Mouse (Mus musculus): ENCODE data around the gene Olfr610.
"Not testable (repeated sequence)": the region's sequence is repeated elsewhere in the genome, so short reads cannot be mapped to it uniquely, and the experiment has no call there.

Olfr610 gene

DNA sequence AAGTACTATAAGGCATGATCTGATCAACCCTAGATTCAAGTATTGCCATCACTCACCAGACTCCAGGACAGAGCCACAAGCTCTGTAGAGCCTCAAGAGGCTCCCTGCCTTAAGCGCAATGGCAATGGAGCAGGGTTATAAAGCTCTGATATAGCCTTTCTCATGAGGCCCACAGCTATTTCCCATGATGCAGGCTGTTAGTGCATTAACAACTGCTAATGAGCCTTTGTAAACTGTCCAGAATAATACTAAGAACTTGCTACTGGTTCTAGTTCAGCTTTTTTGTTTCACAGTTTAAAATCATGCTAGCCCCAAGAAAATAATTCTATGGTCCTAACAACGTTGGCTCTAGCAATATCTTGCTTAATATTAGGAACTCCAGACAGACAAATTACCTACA is at the start of gene Olfr610:
Gene Olfr610 (minus strand): TSS at position 101 of the 400 bp plus-strand sequence.
- CTCF ChIA-PET, result no interaction called here

DNA sequence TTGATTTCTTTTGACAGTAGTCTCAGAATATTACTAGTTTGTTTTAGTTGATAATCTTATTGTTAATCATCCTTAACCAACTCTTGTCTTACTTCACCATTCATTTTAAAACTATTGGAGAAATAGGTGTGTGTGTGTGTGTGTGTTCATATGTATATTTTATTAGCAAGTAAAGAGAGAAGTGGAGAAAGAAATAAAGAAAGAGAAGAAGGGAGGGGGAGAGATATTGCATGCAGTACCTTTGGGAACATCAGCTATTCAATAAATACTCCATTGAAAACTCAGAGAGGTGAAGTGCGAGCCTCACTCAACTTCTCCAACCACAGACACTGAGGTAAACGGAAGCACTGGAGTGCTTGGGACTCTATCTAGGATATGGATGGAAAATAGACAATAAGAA is 43.9 kb upstream of the Olfr610 start, which contains the start of gene Olfr615:
Gene Olfr615 (plus strand): TSS at position 301 of the 400 bp plus-strand sequence.
- CTCF ChIA-PET, result no interaction called here

- CTCF ChIA-PET, result no interaction called here
These were observed 35.9 kb upstream of the Olfr610 start, which contains the start of gene Olfr613 for GRCm38 (mm10) chr7:103547774-103548173. Gene Olfr613 (plus strand): TSS chr7:103548074.

DNA sequence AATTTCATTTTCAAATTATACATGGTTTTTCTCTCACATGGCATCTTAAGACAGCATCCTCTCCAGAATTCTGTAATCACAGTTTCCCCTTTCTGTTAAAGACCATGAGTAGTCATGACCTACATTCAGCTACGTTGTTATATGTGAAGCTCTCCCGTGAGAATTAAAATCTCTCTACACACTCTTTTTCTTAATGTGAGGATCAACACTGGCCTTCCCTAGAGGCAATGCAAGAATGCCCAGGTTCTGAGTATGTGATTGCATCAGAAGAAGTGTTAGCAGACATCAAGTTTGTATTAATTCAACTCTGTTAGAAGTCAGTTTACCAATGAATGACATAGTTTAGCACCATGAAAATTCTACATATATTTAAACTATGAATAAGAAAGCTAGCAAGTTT is 30.7 kb upstream of the Olfr610 start, which contains the start of gene Olfr612:
Gene Olfr612 (minus strand): TSS at position 101 of the 400 bp plus-strand sequence.
- CTCF ChIA-PET, result not testable (repeated sequence)

- CTCF ChIA-PET, result not testable (repeated sequence)
These were observed 8.8 kb upstream of the Olfr610 start, which contains the start of gene Olfr611 for GRCm38 (mm10) chr7:103520746-103521145. Gene Olfr611 (minus strand): TSS chr7:103520846.

DNA sequence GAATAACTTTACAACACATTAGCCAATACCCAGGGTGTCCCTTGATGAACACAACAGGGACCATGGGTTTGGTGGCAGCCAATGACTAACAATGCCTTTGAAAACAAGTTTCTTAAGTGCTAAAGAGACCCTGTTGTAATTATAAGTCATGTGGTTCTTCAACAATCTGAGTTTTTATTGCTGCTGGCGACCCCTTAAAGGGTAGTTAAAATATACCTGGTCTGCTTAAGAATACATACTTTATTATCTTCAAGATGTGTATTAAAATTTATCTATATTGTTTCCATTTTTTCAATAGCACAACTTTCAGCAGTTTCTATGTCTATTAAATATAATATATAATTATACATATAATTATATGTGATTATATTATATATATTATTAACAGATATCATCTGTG is 14.0 kb downstream of the Olfr610 start, which contains the start of gene Olfr609:
Gene Olfr609 (minus strand): TSS at position 101 of the 400 bp plus-strand sequence.
- CTCF ChIA-PET, result no interaction called here

DNA sequence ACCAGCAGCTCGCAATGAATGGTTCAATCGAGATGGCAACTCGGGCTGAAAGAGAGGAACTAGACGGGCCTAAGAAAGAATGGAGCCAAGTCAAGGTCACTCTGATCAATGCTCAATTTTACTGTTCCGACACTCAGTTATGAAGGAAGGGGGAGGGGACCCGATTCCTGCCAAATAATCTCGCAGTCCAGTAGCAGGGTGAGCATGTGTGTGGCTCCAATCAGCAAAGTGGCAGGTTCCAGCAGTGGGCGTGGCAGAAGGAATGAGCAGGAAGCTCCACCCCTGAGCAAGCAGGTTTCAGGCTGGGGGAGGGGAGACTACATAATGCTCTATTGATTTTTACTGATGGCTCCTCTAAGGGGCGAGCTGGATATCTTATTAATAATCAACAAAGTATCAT is 34.8 kb downstream of the Olfr610 start:
- CTCF ChIA-PET, result not testable (repeated sequence)

- CTCF ChIA-PET, result no interaction called here
These were observed 42.3 kb downstream of the Olfr610 start, which contains the start of gene Olfr608 for GRCm38 (mm10) chr7:103469577-103469976. Gene Olfr608 (plus strand): TSS chr7:103469877.

DNA sequence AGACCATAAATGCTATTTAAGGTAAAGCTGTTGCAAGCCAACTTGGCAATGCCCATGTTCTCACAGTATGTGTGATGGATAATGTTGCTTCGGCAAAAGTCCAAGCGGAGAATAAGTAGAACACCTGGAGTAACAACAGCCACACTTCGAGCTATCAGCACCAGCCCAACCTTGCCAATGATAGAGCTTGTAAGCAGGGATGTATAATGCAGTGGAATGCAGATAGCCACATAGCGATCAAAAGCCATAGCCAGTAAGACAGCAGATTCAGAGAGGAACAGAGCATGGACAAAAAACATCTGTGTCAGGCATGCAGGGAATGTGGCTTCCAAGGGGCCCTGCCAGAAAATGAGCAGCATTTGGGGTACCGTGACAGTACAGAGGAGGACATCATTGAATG is 51.3 kb downstream of the Olfr610 start:
- CTCF ChIA-PET, result no interaction called here
